Mouse (Mus musculus) ovary, adult 2 months (tissue): ENCODE data around the gene Grap2. TPM values are rescaled to one million over a fixed set of nuclear protein-coding genes. Genes with fewer than 3 reads are reported as not detected.

Experiments
- polyA plus RNA-seq: library from polyadenylated mRNA; depleted of rRNA; stranded (reverse); fragments of >200 nt; gene quantifications from 2 replicates; pipeline ENCODE4 v1.2.3, GENCODE M21; 2012; rRNA removed

The Grap2 gene
- 0.23 and 0.91 TPM in 2 replicates for polyA plus RNA-seq

GRCm38 (mm10) chr15:80572291-80572690 lies at the start of gene Grap2:
Grap2 (plus strand) TSS chr15:80572594.

GRCm38 (mm10) chr15:80565106-80565665 lies 7.2 kb upstream of the Grap2 start, which contains the start of gene Enthd1:
Enthd1 (minus strand) TSS chr15:80565156.

DNA sequence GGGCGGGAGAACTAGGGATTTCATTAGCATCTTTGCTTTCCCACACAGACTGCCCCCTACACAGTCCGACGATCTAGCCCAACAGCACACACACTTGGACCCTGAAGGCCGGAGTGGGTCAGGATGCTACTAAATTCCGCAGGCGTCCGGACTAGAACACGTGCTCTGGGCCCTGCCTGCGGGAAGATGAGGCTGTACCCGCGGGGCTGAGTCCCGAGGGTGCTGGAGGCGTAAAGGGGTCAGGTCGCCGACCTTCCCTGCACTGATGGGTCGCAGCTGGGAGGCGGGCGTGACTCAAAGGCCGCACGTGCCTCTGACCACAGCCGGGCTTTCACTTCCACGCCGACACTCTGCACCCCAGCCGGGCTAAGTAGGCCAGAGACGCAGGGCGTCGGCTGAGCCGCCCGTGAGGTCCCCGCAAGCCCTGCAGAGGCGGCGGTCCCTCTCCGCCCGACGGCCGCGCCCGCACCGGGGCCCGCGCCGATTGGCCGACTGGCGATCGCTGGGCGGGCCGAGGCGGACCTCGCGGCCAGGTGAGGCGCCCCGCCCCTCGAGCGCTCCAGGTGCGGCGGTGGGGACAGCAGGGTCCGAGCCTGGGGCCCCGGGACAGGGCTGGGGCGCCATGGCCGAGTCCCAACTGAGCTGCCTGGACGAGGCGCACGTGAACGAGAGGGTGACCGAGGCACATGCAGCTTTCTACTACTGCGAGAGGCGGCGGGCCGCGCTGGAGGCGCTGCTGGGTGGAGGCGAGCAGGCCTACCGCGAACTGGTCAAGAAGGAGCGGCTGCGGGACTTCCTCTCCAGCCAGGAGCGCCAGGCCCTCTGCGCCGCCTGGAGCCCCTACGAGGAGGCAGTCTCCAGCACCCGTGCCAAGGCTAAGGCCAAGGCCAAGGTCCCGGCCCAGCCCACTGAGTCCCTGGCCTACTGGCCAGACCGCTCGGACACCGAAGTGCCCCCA lies 99.2 kb downstream of the Grap2 start, which contains the start of gene Fam83f:
TSS of gene Fam83f (plus strand) at position 553 of the 958 bp plus-strand sequence.

Other genes with a start within 250 kb of the Grap2 start
- gene Enthd1, start 7.4 kb upstream of the Grap2 start, polyA plus RNA-seq = 0.06 TPM in 1 of 2 replicates, not detected in the other
- 2.5 and 2.9 TPM in 2 replicates for gene Fam83f, start 99.3 kb downstream of the Grap2 start, polyA plus RNA-seq
- gene Tnrc6b, start 138.7 kb downstream of the Grap2 start, polyA plus RNA-seq = 16.8 and 23.1 TPM in 2 replicates